Mouse (Mus musculus) hindlimb bud, embryonic 11.5 days (tissue): Measurements from ENCODE around the gene Vwa8.
"Not testable (repeated sequence)": the region's sequence is repeated elsewhere in the genome, so short reads cannot be mapped to it uniquely, and the experiment has no call there.

Experiments used
- DNase-seq: peaks from one replicate; pipeline ENCODE4 v3.0.0-alpha.2; 2012; ENCODE audit warnings: low read depth, low spot score; ENCODE audit errors: extremely low spot score

Vwa8 gene

GRCm38 (mm10) chr14:78972424-78972823 lies 123.6 kb downstream of the Vwa8 start:
- DNase-seq: no peak

GRCm38 (mm10) chr14:78983104-78983503 lies 134.3 kb downstream of the Vwa8 start:
- DNase-seq: no peak

- DNase-seq: no peak
These were observed 135.4 kb downstream of the Vwa8 start for GRCm38 (mm10) chr14:78984296-78984695.

- no peak for DNase-seq
These were observed 138.7 kb downstream of the Vwa8 start for GRCm38 (mm10) chr14:78987543-78987942.

- no peak for DNase-seq
These were observed 143.6 kb downstream of the Vwa8 start for GRCm38 (mm10) chr14:78992456-78992855.

GRCm38 (mm10) chr14:78993515-78993914 lies 144.7 kb downstream of the Vwa8 start:
- no peak for DNase-seq

GRCm38 (mm10) chr14:78996359-78996758 lies 147.5 kb downstream of the Vwa8 start:
- no peak for DNase-seq

GRCm38 (mm10) chr14:79003576-79003975 lies 154.7 kb downstream of the Vwa8 start:
- DNase-seq: no peak

GRCm38 (mm10) chr14:79017710-79018109 lies 168.9 kb downstream of the Vwa8 start:
- DNase-seq: not testable (repeated sequence)

- no peak for DNase-seq
These were observed 169.7 kb downstream of the Vwa8 start for GRCm38 (mm10) chr14:79018564-79018963.

GRCm38 (mm10) chr14:79021725-79022124 lies 172.9 kb downstream of the Vwa8 start:
- no peak for DNase-seq

GRCm38 (mm10) chr14:79028996-79029575 lies 180.2 kb downstream of the Vwa8 start:
- no peak for DNase-seq

- no peak for DNase-seq
These were observed 181.9 kb downstream of the Vwa8 start for GRCm38 (mm10) chr14:79030715-79031114.

- DNase-seq: no peak
These were observed 182.4 kb downstream of the Vwa8 start for GRCm38 (mm10) chr14:79031230-79031740.

GRCm38 (mm10) chr14:79033396-79033795 lies 184.5 kb downstream of the Vwa8 start:
- no peak for DNase-seq

GRCm38 (mm10) chr14:79034511-79034913 lies 185.7 kb downstream of the Vwa8 start:
- no peak for DNase-seq

- no peak for DNase-seq
These were observed 186.7 kb downstream of the Vwa8 start for GRCm38 (mm10) chr14:79035575-79035974.

GRCm38 (mm10) chr14:79047186-79047585 lies 198.3 kb downstream of the Vwa8 start:
- DNase-seq: no peak

GRCm38 (mm10) chr14:79047956-79048355 lies 199.1 kb downstream of the Vwa8 start:
- no peak for DNase-seq

GRCm38 (mm10) chr14:79049544-79049943 lies 200.7 kb downstream of the Vwa8 start:
- no peak for DNase-seq

- no peak for DNase-seq
These were observed 216.8 kb downstream of the Vwa8 start for GRCm38 (mm10) chr14:79065636-79066035.

- no peak for DNase-seq
These were observed 220.7 kb downstream of the Vwa8 start for GRCm38 (mm10) chr14:79069515-79069914.

GRCm38 (mm10) chr14:79074786-79075185 lies 225.9 kb downstream of the Vwa8 start:
- no peak for DNase-seq
